Mouse (Mus musculus): Measurements from ENCODE around the gene Glra2. TPM values are rescaled to one million over a fixed set of nuclear protein-coding genes. Genes with fewer than 3 reads are reported as not detected.
"Not testable (repeated sequence)": the region's sequence is repeated elsewhere in the genome, so short reads cannot be mapped to it uniquely, and the experiment has no call there.

Glra2 gene
- not detected in 2 replicates for polyA plus RNA-seq (2014; fragmentation: Nextera tagmentation; extraction: Ambion mirVana)

DNA sequence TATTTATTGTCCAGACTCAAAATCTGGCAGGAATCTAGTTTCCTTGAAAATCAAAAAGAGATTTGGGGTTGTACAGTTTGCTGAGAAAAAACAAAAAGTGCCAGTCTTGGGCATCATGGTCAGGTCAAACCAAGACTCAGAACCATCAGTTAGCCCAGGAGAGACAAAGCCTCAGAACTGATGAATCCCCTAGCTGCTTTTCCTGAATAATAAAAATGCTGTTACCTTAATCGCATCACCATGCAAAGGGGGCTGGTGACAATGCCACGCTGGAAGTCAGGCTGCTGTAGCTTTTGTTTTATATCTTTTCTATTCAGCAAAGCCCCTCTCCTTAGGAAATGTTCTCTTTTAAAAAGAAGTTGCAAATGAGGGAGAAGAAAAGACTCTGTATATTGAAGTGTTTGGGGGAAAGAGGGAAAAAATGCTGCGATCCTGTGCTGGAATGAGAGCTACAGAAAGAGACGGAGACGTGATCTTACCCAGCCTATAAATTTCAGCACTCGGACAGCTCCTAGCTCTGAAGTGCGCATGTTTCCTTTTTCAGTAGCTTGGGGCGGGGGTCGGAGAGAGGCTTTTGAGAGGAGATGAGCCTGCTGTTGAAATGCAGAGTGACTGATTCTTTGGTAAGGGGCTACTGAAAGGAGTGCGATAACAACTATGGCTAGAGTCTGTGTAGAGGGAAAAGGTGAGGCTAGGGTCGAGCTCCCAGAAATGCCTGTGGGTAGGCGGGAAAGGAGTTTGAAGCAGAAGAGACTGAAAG, at the start of gene Glra2:
Glra2 (minus strand) TSS at position 455 of the 760 bp plus-strand sequence.
- DNase-seq (ENCODE audit: low spot score) (peak; percentile 55), ATAC-seq (replicated peaks; ENCODE audit: low FRiP score, low TSS enrichment, low read depth) (no peak)
- H3K9ac ChIP-seq (ENCODE audit: low read length), result no peak within 1 kb of the TSS
- WGBS, result 14% methylated on average over 12 of the region's 12 CpGs
- H3K4me1 ChIP-seq (replicated peaks; ENCODE audit: control insufficient read depth, insufficient read depth, low read length), result no peaks in the 10 kb centered on the region
- H3K4me2 ChIP-seq (ENCODE audit: low read length), result peak within 1 kb of the TSS; percentile 48
- H3K36me3 ChIP-seq (ENCODE audit: control insufficient read depth, insufficient read depth, low read length), result no peaks in the 10 kb centered on the region
- no peak within 1 kb of the TSS for H3K4me3 ChIP-seq (ENCODE audit: low read depth, low read length)
- H3K27ac ChIP-seq (ENCODE audit: low read depth), result no peak within 1 kb of the TSS
- no peaks in the 10 kb centered on the region for H3K9me3 ChIP-seq (ENCODE audit: control insufficient read depth, low read length)
- H3K27me3 ChIP-seq (replicated peaks; ENCODE audit: control insufficient read depth, insufficient read depth, low read length), result no peaks in the 10 kb centered on the region

DNA sequence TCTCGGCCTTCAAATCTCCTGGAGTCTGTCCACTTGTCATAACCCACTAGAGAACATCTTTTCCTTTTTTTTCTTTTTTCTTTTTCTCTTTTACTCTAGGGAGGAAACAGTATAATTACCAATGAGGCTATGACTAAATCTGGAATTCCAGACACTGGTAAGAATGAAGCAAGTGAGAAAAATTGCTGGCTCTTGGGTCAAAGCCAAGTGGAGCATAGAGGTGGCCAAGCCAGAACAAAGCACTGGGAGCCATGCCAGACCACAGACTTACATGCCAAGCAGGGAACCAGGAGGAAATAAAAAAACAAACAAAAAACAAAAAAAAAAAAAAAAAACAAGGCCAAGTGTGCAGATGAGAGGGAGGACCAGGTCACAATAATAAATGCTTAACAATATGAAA, 35.6 kb upstream of the Glra2 start:
- H3K4me2 ChIP-seq (ENCODE audit: low read length), result no peak overlapping the region
- H3K27me3 ChIP-seq (replicated peaks; ENCODE audit: control insufficient read depth, insufficient read depth, low read length), result no peaks in the 10 kb centered on the region
- ATAC-seq (replicated peaks; ENCODE audit: low FRiP score, low TSS enrichment, low read depth) (no peak), DNase-seq (ENCODE audit: low spot score) (no peak)
- H3K27ac ChIP-seq (ENCODE audit: low read depth), result no peak overlapping the region
- H3K9ac ChIP-seq (ENCODE audit: low read length), result no peak overlapping the region
- no peak overlapping the region for H3K4me3 ChIP-seq (ENCODE audit: low read depth, low read length)
- H3K36me3 ChIP-seq (ENCODE audit: control insufficient read depth, insufficient read depth, low read length), result no peaks in the 10 kb centered on the region
- 69% methylated on average over 1 of the region's 1 CpGs for WGBS
- H3K4me1 ChIP-seq (replicated peaks; ENCODE audit: control insufficient read depth, insufficient read depth, low read length), result no peaks in the 10 kb centered on the region
- no peaks in the 10 kb centered on the region for H3K9me3 ChIP-seq (ENCODE audit: control insufficient read depth, low read length)

DNA sequence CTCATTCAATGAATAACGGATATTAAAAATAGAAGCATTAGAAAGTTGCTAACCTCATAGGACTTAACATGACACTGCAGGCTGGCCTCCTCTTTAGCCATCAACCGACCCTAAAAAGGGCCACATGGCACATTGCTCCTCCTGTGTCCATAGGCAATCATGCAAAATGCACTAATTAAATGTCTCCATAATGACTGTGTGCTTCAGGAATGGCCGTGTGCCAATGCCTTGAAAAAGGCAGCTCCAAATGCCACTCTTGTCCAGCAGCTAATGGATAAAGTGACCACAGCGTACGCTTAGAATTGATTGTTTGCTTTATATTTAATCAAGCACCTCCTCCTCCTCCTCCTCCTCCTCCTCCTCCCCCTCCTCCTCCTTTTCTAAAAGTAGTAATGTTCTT, 17.4 kb upstream of the Glra2 start:
- Histone ChIP-seq H3K9me3 (ENCODE audit: control insufficient read depth, low read length) (no peaks in the 10 kb centered on the region), H3K27me3 (replicated peaks; ENCODE audit: control insufficient read depth, insufficient read depth, low read length) (no peaks in the 10 kb centered on the region), H3K4me3 (ENCODE audit: low read depth, low read length) (no peak overlapping the region), H3K36me3 (ENCODE audit: control insufficient read depth, insufficient read depth, low read length) (no peaks in the 10 kb centered on the region), H3K27ac (ENCODE audit: low read depth) (no peak overlapping the region), H3K9ac (ENCODE audit: low read length) (no peak overlapping the region), H3K4me2 (ENCODE audit: low read length) (no peak overlapping the region), H3K4me1 (replicated peaks; ENCODE audit: control insufficient read depth, insufficient read depth, low read length) (no peaks in the 10 kb centered on the region)
- 90% methylated on average over 5 of the region's 5 CpGs for WGBS
- no peak for DNase-seq (ENCODE audit: low spot score)
- ATAC-seq (replicated peaks; ENCODE audit: low FRiP score, low TSS enrichment, low read depth), result no peak

DNA sequence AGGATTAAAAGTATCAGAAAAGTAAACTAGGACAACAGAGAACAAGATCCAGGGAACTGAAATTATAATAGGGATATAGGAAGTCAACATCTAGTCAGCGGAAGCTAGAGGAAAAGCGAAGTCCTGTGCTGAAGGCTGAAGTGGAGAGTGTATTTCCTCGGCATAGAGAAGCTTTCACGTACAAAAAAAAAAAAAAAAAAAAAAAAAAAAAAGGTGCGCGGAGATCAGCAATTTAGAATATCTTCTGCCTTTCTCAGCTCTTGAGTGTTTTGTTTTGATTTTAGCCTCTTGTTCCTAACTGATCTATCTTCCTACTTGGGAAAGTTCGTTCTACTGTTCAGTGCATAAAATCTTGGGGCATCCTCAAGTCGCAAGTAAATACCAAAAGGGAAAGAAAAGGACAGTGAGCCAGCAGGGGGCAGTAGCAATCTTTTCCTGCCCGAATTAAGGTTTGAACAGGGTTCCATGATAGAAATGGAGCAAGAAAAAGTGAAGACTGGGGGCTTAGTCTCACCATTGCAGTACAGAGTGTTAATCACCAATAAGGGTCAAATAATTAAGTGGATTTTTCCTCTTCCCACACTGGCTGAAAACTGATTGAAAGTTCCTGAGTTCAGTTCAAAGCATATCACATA, 623 bp upstream of the Glra2 start:
- Histone ChIP-seq H3K4me1 (replicated peaks; ENCODE audit: control insufficient read depth, insufficient read depth, low read length) (no peaks in the 10 kb centered on the region), H3K9ac (ENCODE audit: low read length) (no peak overlapping the region), H3K36me3 (ENCODE audit: control insufficient read depth, insufficient read depth, low read length) (no peaks in the 10 kb centered on the region), H3K27me3 (replicated peaks; ENCODE audit: control insufficient read depth, insufficient read depth, low read length) (no peaks in the 10 kb centered on the region), H3K4me2 (ENCODE audit: low read length) (peak overlapping the region; percentile 48), H3K9me3 (ENCODE audit: control insufficient read depth, low read length) (no peaks in the 10 kb centered on the region), H3K4me3 (ENCODE audit: low read depth, low read length) (no peak overlapping the region), H3K27ac (ENCODE audit: low read depth) (no peak overlapping the region)
- 13% methylated on average over 9 of the region's 9 CpGs for WGBS
- ATAC-seq (replicated peaks; ENCODE audit: low FRiP score, low TSS enrichment, low read depth) (no peak), DNase-seq (ENCODE audit: low spot score) (peak; percentile 55)

DNA sequence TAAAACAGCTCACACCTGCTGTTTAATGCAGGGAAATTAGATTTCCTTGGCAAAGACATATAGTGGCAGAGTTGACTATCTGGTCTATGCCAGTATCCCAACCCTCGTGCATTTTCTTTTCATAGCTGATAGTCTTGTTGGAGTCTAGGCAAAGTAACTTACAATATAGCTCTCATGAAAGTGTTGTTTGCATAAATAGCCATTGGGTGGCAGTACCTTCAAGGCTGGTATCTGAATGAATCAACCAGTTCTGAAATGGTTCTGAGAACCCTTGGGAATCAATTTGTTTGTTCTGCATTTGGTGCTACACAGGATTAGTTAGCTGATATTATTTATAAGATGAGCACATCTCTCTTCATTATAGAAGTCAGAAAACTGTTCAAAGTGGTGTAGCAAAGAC, 133.6 kb downstream of the Glra2 start:
- WGBS, result 69% methylated on average over 1 of the region's 1 CpGs

DNA sequence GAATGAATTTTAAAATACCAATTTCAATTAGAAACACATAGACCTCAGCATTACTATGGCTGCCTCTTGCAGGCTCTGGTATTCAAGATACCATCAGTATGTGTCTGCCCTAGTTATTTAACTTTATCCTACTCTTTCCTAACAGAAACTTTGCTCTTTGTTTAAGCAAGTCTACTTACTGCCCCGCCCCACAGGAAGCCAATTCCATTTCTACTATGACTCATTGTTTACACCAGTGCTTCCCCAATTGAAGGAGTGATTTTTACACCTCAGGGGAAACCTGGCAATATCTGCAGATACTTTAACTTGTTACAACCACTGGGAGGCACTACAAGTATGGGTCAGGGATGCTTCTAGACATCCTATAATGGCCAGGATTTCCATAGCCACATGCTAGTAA, 136.0 kb downstream of the Glra2 start:
- WGBS, result 52% methylated on average over 1 of the region's 1 CpGs
- ATAC-seq (replicated peaks; ENCODE audit: low FRiP score, low TSS enrichment, low read depth), result no peak
- DNase-seq (ENCODE audit: low spot score), result no peak

More for the DNA sequence above, 133.6 kb downstream of the Glra2 start:
- no peaks in the 10 kb centered on the region for H3K4me1 ChIP-seq (replicated peaks; ENCODE audit: control insufficient read depth, insufficient read depth, low read length)
- H3K9ac ChIP-seq (ENCODE audit: low read length), result no peak overlapping the region
- no peaks in the 10 kb centered on the region for H3K36me3 ChIP-seq (ENCODE audit: control insufficient read depth, insufficient read depth, low read length)
- ATAC-seq (replicated peaks; ENCODE audit: low FRiP score, low TSS enrichment, low read depth) (no peak), DNase-seq (ENCODE audit: low spot score) (no peak)
- no peak overlapping the region for H3K27ac ChIP-seq (ENCODE audit: low read depth)
- H3K27me3 ChIP-seq (replicated peaks; ENCODE audit: control insufficient read depth, insufficient read depth, low read length), result no peaks in the 10 kb centered on the region
- H3K4me3 ChIP-seq (ENCODE audit: low read depth, low read length), result no peak overlapping the region
- H3K9me3 ChIP-seq (ENCODE audit: control insufficient read depth, low read length), result no peaks in the 10 kb centered on the region
- no peak overlapping the region for H3K4me2 ChIP-seq (ENCODE audit: low read length)

DNA sequence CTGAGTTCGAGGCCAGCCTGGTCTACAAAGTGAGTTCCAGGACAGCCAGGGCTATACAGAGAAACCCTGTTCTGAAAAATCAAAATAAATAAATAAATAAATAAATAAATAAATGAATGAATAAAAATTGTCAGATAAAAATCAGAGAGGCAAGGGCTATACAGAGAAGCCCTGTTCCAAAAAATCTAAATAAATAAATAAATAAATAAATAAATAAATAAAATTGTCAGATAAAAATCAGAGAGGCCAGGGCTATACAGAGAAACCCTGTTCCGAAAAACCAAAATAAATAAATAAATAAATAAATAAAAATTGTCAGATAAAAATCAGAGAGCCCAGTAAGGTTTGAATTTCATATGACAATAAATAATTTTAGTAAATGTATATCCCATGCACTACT, 144.2 kb downstream of the Glra2 start:
- WGBS, result 92% methylated on average over 2 of the region's 2 CpGs
- H3K4me3 ChIP-seq (ENCODE audit: low read depth, low read length); ATAC-seq (replicated peaks; ENCODE audit: low FRiP score, low TSS enrichment, low read depth): not testable (repeated sequence)

More for the DNA sequence above, 136.0 kb downstream of the Glra2 start:
- Histone ChIP-seq H3K9ac (ENCODE audit: low read length) (no peak overlapping the region), H3K4me1 (replicated peaks; ENCODE audit: control insufficient read depth, insufficient read depth, low read length) (no peaks in the 10 kb centered on the region), H3K36me3 (ENCODE audit: control insufficient read depth, insufficient read depth, low read length) (no peaks in the 10 kb centered on the region), H3K27ac (ENCODE audit: low read depth) (no peak overlapping the region), H3K9me3 (ENCODE audit: control insufficient read depth, low read length) (no peaks in the 10 kb centered on the region), H3K4me3 (ENCODE audit: low read depth, low read length) (no peak overlapping the region), H3K27me3 (replicated peaks; ENCODE audit: control insufficient read depth, insufficient read depth, low read length) (no peaks in the 10 kb centered on the region), H3K4me2 (ENCODE audit: low read length) (no peak overlapping the region)

DNA sequence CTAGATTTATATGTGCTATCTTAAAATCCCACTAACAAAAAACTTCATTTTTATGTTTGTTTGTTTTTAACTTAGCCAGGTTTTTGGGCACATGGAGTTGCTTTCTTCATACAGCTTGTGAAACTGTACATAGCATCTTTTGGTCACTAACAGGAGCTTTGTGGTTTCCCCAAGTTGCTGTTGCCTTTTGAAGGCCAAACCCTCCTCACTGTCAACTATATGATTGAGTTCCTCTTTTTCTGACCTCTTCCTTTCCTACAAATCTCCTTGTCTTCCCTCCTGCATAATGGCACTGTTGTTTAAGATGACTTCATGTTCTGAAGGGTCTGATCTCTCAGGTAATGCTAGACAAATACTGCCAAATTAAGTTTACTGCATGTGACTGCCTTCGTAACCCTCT, 170.6 kb downstream of the Glra2 start:
- ATAC-seq (replicated peaks; ENCODE audit: low FRiP score, low TSS enrichment, low read depth), result no peak
- H3K9me3 ChIP-seq (ENCODE audit: control insufficient read depth, low read length), result no peaks in the 10 kb centered on the region
- WGBS, result 92% methylated on average over 1 of the region's 1 CpGs
- no peak overlapping the region for H3K27ac ChIP-seq (ENCODE audit: low read depth)
- no peaks in the 10 kb centered on the region for H3K4me1 ChIP-seq (replicated peaks; ENCODE audit: control insufficient read depth, insufficient read depth, low read length)
- no peaks in the 10 kb centered on the region for H3K27me3 ChIP-seq (replicated peaks; ENCODE audit: control insufficient read depth, insufficient read depth, low read length)
- DNase-seq (ENCODE audit: low spot score), result no peak
- H3K4me2 ChIP-seq (ENCODE audit: low read length), result no peak overlapping the region
- no peaks in the 10 kb centered on the region for H3K36me3 ChIP-seq (ENCODE audit: control insufficient read depth, insufficient read depth, low read length)
- no peak overlapping the region for H3K9ac ChIP-seq (ENCODE audit: low read length)
- no peak overlapping the region for H3K4me3 ChIP-seq (ENCODE audit: low read depth, low read length)

More for the DNA sequence above, 144.2 kb downstream of the Glra2 start:
- H3K9me3 ChIP-seq (ENCODE audit: control insufficient read depth, low read length); H3K4me1 ChIP-seq (replicated peaks; ENCODE audit: control insufficient read depth, insufficient read depth, low read length); H3K36me3 ChIP-seq (ENCODE audit: control insufficient read depth, insufficient read depth, low read length); H3K4me2 ChIP-seq (ENCODE audit: low read length); H3K27ac ChIP-seq (ENCODE audit: low read depth); DNase-seq (ENCODE audit: low spot score); H3K9ac ChIP-seq (ENCODE audit: low read length); H3K27me3 ChIP-seq (replicated peaks; ENCODE audit: control insufficient read depth, insufficient read depth, low read length): not testable (repeated sequence)

DNA sequence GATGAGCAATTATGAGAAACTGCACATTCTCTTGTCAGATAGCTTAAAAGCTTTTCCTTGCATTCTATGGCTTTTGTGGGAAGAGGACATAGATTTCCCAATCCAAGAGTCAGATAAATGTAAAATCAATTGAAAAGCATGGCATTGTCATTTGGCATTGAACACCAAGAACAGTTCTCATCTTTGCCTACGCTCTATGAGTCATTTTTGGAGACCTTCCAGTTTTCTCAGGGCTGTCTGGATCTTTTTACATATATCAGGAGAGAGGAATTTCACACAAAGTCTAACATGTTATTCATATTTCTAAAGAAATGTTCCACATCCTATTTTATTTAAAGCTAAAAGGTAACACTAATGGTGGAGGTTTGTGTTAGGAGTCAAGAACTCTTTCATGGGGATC, 223.0 kb downstream of the Glra2 start:
- no peaks in the 10 kb centered on the region for H3K36me3 ChIP-seq (ENCODE audit: control insufficient read depth, insufficient read depth, low read length)
- no peak overlapping the region for H3K4me3 ChIP-seq (ENCODE audit: low read depth, low read length)
- ATAC-seq (replicated peaks; ENCODE audit: low FRiP score, low TSS enrichment, low read depth), result no peak
- H3K9ac ChIP-seq (ENCODE audit: low read length), result no peak overlapping the region
- H3K27ac ChIP-seq (ENCODE audit: low read depth), result no peak overlapping the region
- no peak overlapping the region for H3K4me2 ChIP-seq (ENCODE audit: low read length)
- H3K9me3 ChIP-seq (ENCODE audit: control insufficient read depth, low read length), result no peaks in the 10 kb centered on the region
- no peaks in the 10 kb centered on the region for H3K27me3 ChIP-seq (replicated peaks; ENCODE audit: control insufficient read depth, insufficient read depth, low read length)
- no peak for DNase-seq (ENCODE audit: low spot score)
- no peaks in the 10 kb centered on the region for H3K4me1 ChIP-seq (replicated peaks; ENCODE audit: control insufficient read depth, insufficient read depth, low read length)
- 79% methylated on average over 1 of the region's 1 CpGs for WGBS

Measured in intestine, embryonic 14.5 days (tissue).